Mouse (Mus musculus): ENCODE measurements at regions not wholly inside any gene's neighbourhood (a gene's known extent, or its start where the extent isn't known, plus 50 kb on each side); places are given as distances from the start of the nearest gene placed in this dataset.

DNA sequence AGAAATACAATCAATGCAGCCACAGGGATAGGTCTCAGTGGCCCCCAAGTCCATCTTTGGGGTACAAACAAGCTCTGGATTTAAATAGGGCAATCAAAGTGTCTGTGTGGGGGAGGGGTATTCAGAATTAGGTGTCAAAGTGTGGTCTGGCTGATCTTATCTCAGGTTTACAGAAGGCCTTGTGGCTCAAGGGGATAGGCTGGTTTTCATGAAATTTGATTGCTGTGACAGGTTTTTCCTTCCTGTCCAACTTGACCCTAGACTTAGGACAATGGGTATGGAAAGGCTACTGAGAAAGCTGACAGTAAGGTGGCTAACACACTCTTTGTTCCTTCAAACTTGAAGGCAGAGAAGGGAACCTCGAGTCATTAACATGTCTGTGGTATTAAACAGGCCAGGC lies 349.3 kb upstream of the Zmiz1 start:
- TF ChIP-seq ZC3H11A (IDR thresholded peaks at IDR 0.05; ENCODE audit: borderline replicate concordance, low read depth, low read length) (no peak), HCFC1 (IDR thresholded peaks at IDR 0.05; ENCODE audit: borderline replicate concordance, insufficient read depth, low read length) (no peak), ZNF384 (IDR thresholded peaks at IDR 0.05; ENCODE audit: low read depth, low read length) (no peak), MAFK (IDR thresholded peaks at IDR 0.05; ENCODE audit: insufficient read depth, low read depth, low read length) (no peak)
